ENCODE assay signal across 26 mouse cellular contexts in the genomic region with DNA sequence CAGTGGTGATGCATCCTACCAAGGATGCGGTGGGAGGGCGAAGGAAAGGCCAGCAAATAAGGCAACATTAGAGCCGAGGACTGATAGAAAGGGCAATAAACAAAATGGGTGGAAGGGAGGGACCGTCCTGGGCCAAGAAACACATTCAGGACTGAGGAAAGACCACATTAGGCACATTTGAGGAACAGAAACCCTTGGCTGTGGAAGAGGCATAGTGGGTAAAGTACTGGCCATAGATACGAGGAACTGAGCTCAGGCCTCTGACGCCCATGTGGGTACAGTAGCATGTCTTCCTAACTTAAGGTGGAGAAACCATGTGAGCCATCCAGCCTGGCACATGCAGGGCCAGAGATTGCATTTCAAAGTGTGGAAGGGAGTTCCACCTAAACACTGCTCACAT. TPM values are rescaled to one million over a fixed set of nuclear protein-coding genes. Genes with fewer than 3 reads are reported as not detected.
DNase-seq lines count a peak whose midpoint lies in the region; ATAC-seq and TF ChIP-seq lines count a peak whose summit lies in the region.
"Had no signal": no experiment of that assay in that cellular context is flagged by ENCODE, and none has a peak within 500 bp of the region (broad histone marks: within the 10 kb centered on the region; RNA-seq: fewer than 3 reads in every experiment).

No protein-coding gene starts in this region.

- H3K4me1 ChIP-seq in kidney, adult 2 months (ENCODE audit: control insufficient read depth, insufficient read depth, low read length): no peaks in the 10 kb centered on the region
- H3K4me1 ChIP-seq in kidney, embryonic 16.5 days (ENCODE audit: insufficient read depth, low read length): no peaks in the 10 kb centered on the region
- H3K4me1 ChIP-seq: embryonic facial prominence, embryonic 13.5 days; heart, embryonic 13.5 days; hindbrain, embryonic 13.5 days; limb, embryonic 15.5 days; midbrain, embryonic 10.5 days; neural tube, embryonic 12.5 days had no signal

- H3K27ac ChIP-seq in kidney, adult 2 months (ENCODE audit: insufficient read depth, low read depth, low read length): no peak overlapping the region
- no peak overlapping the region for H3K27ac ChIP-seq in kidney, embryonic 16.5 days (ENCODE audit: low read length)
- H3K27ac ChIP-seq: embryonic facial prominence, embryonic 13.5 days; heart, embryonic 13.5 days; hindbrain, embryonic 13.5 days; limb, embryonic 15.5 days; midbrain, embryonic 10.5 days; neural tube, embryonic 12.5 days had no signal

- H3K9me3 ChIP-seq in kidney, embryonic 16.5 days (ENCODE audit: low read length): no peaks in the 10 kb centered on the region
- H3K9me3 ChIP-seq: embryonic facial prominence, embryonic 13.5 days; heart, embryonic 13.5 days; hindbrain, embryonic 13.5 days; limb, embryonic 15.5 days; midbrain, embryonic 10.5 days; neural tube, embryonic 12.5 days had no signal

- no peaks in the 10 kb centered on the region for H3K36me3 ChIP-seq in kidney, adult 2 months (ENCODE audit: control insufficient read depth, insufficient read depth, low read length)
- no peaks in the 10 kb centered on the region for H3K36me3 ChIP-seq in kidney, embryonic 16.5 days (ENCODE audit: insufficient read depth, low read length)
- H3K36me3 ChIP-seq: embryonic facial prominence, embryonic 13.5 days; heart, embryonic 13.5 days; hindbrain, embryonic 13.5 days; limb, embryonic 15.5 days; midbrain, embryonic 10.5 days; neural tube, embryonic 12.5 days had no signal

- TF ChIP-seq POLR2A in kidney, adult 2 months (IDR thresholded peaks at IDR 0.05; ENCODE audit: low read depth, low read length): no peak

- DNase-seq in kidney, adult 2 months: peak; percentile 16
- DNase-seq in right cerebral cortex, postnatal 10 days (ENCODE audit: low spot score in 2 of 2): peak; percentile 28 to 35
- DNase-seq in right cerebral cortex, adult 18-20 months: no peak
- no peak for DNase-seq in retina, embryonic 14.5 days (ENCODE audit: low spot score)
- DNase-seq in testis, postnatal 10 days (ENCODE audit: low spot score): no peak
- DNase-seq: adrenal gland, postnatal 36 days; cerebellum, adult 9-11 months; gastrocnemius, postnatal 36 days; lung, adult 2 months; right cerebral cortex, postnatal 14 days; thymus, postnatal 14 days had no signal

- no peak overlapping the region for H3K9ac ChIP-seq in kidney, embryonic 16.5 days (replicated peaks; ENCODE audit: low read length)
- H3K9ac ChIP-seq: embryonic facial prominence, embryonic 13.5 days; heart, embryonic 13.5 days; hindbrain, embryonic 13.5 days; limb, embryonic 15.5 days; neural tube, embryonic 12.5 days had no signal

- H3K27me3 ChIP-seq in kidney, adult 2 months (replicated peaks; ENCODE audit: control insufficient read depth, insufficient read depth, low read length): no peaks in the 10 kb centered on the region
- H3K27me3 ChIP-seq in kidney, embryonic 16.5 days (ENCODE audit: insufficient read depth, low read length): no peaks in the 10 kb centered on the region
- H3K27me3 ChIP-seq: embryonic facial prominence, embryonic 13.5 days; heart, embryonic 13.5 days; hindbrain, embryonic 13.5 days; limb, embryonic 15.5 days; neural tube, embryonic 12.5 days had no signal

- TF ChIP-seq CTCF in kidney, adult 2 months (conservative IDR thresholded peaks at IDR 0.05; ENCODE audit: insufficient read depth, insufficient read length, low read depth, low read length): no peak

- no peak for ATAC-seq in kidney, embryonic 16.5 days (ENCODE audit: low FRiP score, low TSS enrichment)
- ATAC-seq in common myeloid progenitor, adult 5-6 weeks (replicated peaks; ENCODE audit: low read depth, poor library complexity, severe bottlenecking): peak; percentile 96
- peak; percentile 95 for ATAC-seq in monocyte, adult 5-6 weeks (replicated peaks; ENCODE audit: insufficient number of reproducible peaks, low FRiP score, low TSS enrichment, poor library complexity, severe bottlenecking)
- ATAC-seq: forebrain, embryonic 14.5 days had no signal

- H3K4me3 ChIP-seq in kidney, adult 2 months (ENCODE audit: insufficient read depth, low read depth, low read length): no peak overlapping the region
- H3K4me3 ChIP-seq in kidney, embryonic 16.5 days (ENCODE audit: low read length): no peak overlapping the region
- H3K4me3 ChIP-seq: embryonic facial prominence, embryonic 13.5 days; heart, embryonic 13.5 days; hindbrain, embryonic 13.5 days; limb, embryonic 15.5 days; midbrain, embryonic 10.5 days; neural tube, embryonic 12.5 days had no signal

- no peak overlapping the region for H3K4me2 ChIP-seq in kidney, embryonic 16.5 days (replicated peaks; ENCODE audit: low read depth, low read length)
- H3K4me2 ChIP-seq: embryonic facial prominence, embryonic 13.5 days; heart, embryonic 13.5 days; hindbrain, embryonic 13.5 days; limb, embryonic 15.5 days; neural tube, embryonic 12.5 days had no signal

- 85% methylated on average over 6 of the region's 6 CpGs for WGBS in kidney, adult 2 months
- WGBS in kidney, embryonic 16.5 days: 82% methylated on average over 6 of the region's 6 CpGs

RNA-seq across cellular contexts. Expression of a gene that starts 3.2 kb away (rescaled TPM):
- polyA plus RNA-seq in kidney, adult 2 months (2012; rRNA removed): 8.2 and 18.1 TPM in 2 replicates
- polyA plus RNA-seq in kidney, embryonic 16.5 days (2015; fragmentation: Nextera tagmentation; extraction: Ambion mirVana): 12.1 and 12.4 TPM in 2 replicates
- total RNA-seq in common myeloid progenitor, adult 5-6 weeks (2017): 74.8 and 75.3 TPM in 2 replicates
- total RNA-seq in monocyte, adult 5-6 weeks (2017): 2,267 to 4,734 TPM (median 3,937 TPM) in 3 replicates

RNA-seq across cellular contexts. Expression of a gene that starts 29.7 kb away (rescaled TPM):
- not detected in 2 replicates for polyA plus RNA-seq in kidney, adult 2 months (2012; rRNA removed)
- polyA plus RNA-seq in kidney, embryonic 16.5 days (2015; fragmentation: Nextera tagmentation; extraction: Ambion mirVana): 0.17 TPM in 1 of 2 replicates, not detected in the other
- total RNA-seq in common myeloid progenitor, adult 5-6 weeks (2017): not detected in 2 replicates
- not detected in 3 replicates for total RNA-seq in monocyte, adult 5-6 weeks (2017)
- total RNA-seq: adrenal gland, postnatal 36 days; gastrocnemius, postnatal 36 days; heart, postnatal 25 days; layer of hippocampus, postnatal 25 days; left cerebral cortex, postnatal 36 days had no signal
- polyA plus RNA-seq: embryonic facial prominence, embryonic 13.5 days; forebrain, embryonic 14.5 days; heart, embryonic 13.5 days; hindbrain, embryonic 13.5 days; kidney, embryonic 14.5 days; large intestine, adult 2 months; limb, embryonic 15.5 days; lung, adult 2 months; midbrain, embryonic 10.5 days; neural tube, embryonic 12.5 days had no signal

RNA-seq across cellular contexts. Expression of a gene that starts 30.8 kb away (rescaled TPM):
- polyA plus RNA-seq in kidney, adult 2 months (2012; rRNA removed): 6.5 and 8.2 TPM in 2 replicates
- polyA plus RNA-seq in kidney, embryonic 16.5 days (2015; fragmentation: Nextera tagmentation; extraction: Ambion mirVana): 5.6 and 8.9 TPM in 2 replicates
- total RNA-seq in common myeloid progenitor, adult 5-6 weeks (2017): not detected in 2 replicates
- total RNA-seq in monocyte, adult 5-6 weeks (2017): 0.19 to 0.87 TPM (median 0.75 TPM) in 3 replicates

RNA-seq across cellular contexts. Expression of a gene that starts 58.9 kb away (rescaled TPM):
- polyA plus RNA-seq in kidney, adult 2 months (2012; rRNA removed): 7.6 and 10.4 TPM in 2 replicates
- polyA plus RNA-seq in kidney, embryonic 16.5 days (2015; fragmentation: Nextera tagmentation; extraction: Ambion mirVana): 36.4 and 38.5 TPM in 2 replicates
- total RNA-seq in common myeloid progenitor, adult 5-6 weeks (2017): 65.9 and 72.7 TPM in 2 replicates
- total RNA-seq in monocyte, adult 5-6 weeks (2017): 26.6 to 53.1 TPM (median 29.7 TPM) in 3 replicates

Comparison
In these comparisons a context has a peak if more than half of its experiments do, and no peak if none do; other contexts are left out.
1. DNase-seq: peak in kidney, adult 2 months (single experiment) and right cerebral cortex, postnatal 10 days (2 of 2); none in right cerebral cortex, adult 18-20 months (single experiment), retina, embryonic 14.5 days (single experiment) and testis, postnatal 10 days (single experiment).
2. RNA of a gene that starts 3.2 kb away (total RNA-seq): 2,267 to 4,734 TPM in monocyte, adult 5-6 weeks; 74.8 to 75.3 TPM in common myeloid progenitor, adult 5-6 weeks; every median in the first group is over 10 times any median in the second.